Mouse (Mus musculus) embryo, embryonic 11 days (tissue): ENCODE data around the gene 2310039H08Rik.

Source experiments
- DNase-seq: peaks from one replicate; pipeline ENCODE4 v3.0.0-alpha.2; 2015

The 2310039H08Rik gene

DNA sequence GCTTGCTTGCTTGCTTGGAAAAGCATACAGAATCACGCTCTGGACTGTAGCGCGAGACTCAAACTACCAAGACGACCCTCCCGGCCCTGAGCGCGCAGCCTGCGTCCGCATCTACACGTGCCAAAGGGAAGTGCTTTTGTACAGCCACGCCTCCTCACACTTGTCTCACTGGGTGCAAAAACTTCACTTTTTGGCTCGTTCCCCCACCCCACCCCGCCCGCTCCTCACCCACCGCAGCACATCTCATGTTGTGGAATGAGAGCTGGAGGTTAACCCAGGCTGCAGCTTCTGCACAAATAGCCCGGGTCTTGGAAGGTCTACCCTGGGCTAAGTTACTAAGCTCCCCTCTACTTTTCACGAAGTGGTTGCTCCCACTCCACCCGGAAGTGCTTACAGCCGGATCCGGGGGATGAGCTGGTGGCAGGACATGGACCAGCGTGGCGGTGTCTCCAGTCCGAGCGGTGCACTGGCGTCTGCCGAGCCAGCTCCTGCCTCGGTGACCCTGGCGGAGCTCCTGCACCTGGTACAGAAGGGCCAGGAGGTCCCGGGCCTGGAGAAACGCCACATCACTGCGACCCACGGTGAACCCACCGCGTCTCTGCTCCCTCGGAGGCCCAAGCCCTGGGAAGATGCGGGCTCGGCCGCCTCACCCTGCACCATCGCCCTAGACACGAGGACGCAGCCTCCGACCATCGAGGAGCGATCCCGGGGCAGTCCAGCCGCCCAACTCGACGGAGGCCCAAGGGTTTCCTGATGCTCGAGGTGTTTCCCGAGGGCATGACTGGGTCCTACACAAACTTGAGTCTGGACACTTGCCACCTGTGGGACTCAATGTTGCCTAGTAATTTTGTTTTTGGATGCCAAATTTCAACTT is at the start of gene 2310039H08Rik:
Gene 2310039H08Rik (plus strand): TSS at position 232 of the 874 bp plus-strand sequence.
- DNase-seq = peak; percentile 93

DNA sequence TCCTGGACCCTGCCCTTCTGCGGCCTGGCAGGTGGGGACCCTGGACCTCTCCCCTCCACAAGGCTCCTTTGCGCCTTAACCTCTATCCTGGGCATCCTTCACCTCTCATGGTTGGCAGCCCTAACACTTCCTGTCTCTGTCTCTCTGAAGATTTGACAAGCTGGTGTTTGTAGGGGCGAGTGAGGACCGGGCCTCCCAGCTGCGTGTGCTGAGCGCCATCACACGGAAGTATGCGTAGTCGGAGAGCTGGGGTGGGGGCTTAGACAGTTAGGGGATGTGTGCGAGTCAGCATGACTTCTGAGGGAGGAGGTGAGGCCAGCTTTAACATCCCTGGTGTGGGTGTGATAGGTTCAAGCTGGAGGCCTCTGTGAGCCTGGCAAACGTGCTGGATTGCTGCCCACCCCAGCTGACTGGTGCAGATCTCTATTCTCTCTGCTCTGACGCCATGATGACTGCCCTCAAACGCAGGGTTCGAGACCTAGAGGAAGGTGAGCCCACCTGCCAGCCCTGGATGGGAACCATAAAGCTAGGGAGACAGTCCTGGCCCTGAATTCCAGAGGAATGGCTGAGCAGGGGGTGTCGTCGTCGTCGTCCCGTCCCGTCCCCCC is 47.9 kb upstream of the 2310039H08Rik start:
- no peak for DNase-seq

DNA sequence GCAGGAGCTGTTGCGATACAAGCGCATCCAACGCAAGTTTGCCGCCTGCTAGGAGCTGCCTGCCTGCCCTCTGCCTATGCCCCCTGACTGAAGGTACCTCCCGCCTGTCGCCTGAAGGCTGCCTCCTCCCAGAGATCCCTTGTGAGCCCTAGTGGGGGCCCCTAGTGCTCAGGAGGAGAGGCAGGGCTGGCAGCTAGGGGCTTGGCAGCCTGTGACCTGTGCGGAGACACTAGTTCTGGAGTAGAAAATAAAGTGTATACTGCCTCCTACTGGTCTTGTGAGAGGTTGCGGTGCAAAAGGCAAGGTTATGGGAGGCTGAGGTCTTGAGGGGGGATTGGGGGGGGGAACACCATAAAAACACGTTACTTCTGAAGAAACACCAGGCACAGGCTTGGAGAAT is 47.2 kb upstream of the 2310039H08Rik start:
- DNase-seq = peak; percentile 62

DNA sequence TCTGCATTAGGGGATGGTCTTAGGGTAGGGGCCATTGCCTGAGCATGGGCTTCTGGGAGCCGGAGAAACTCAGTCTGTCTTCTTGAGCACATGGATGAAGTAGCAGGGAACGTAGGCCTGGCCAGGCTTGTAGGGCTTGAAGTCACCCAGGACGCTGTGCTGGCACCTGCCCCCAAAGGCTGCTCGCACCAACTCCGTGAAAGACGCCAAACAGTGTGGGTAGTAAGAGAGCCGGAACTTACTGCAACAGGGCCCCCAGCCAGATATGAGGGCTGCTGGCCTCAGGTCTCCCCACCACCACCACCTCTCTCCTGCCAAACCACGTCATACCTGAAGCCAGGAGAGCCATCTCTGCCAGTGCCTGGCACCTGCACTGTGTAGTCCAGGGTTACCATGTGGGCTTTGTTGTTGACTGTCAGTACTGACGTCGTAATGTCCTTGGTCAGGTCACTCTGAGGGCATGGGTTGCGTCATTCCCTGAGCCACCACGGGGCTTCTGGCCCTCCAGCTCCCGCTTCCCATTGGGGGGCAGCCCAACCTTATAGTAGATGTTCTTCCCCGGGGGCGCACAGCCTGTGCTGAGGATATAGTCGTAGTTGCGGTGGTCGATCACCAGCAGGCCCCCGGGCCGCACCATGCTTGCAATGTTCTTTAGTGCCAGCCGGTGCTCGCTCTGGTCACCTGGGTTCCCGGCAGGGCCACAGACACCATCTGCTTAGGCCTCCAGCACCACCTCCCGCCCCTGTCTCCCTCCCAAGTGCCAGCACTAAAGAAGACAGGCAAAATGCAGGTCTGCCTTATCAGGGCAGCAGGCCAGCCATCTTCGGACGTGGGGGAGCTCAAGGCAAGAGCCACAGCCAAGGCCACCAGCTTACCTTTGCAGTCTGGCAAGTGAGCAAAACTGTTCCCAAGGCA is 46.4 kb upstream of the 2310039H08Rik start:
- DNase-seq = no peak

DNA sequence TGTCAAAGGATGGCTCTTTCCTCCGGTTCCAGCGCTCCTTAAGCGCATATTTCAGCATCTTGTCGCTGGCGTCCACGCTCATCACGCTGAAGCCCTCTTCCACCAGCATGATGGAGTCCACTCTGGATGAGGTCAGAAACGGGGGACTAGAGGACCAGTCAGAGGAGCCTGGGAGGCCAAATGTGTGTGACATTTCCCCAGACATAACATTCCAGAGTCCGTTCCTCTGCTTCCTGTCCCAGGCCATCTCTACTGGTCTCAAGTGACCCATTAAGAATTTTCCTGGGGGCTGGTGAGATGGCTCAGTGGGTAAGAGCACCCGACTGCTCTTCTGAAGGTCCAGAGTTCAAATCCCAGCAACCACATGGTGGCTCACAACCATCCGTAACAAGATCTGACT is 45.2 kb upstream of the 2310039H08Rik start:
- DNase-seq = no peak

DNA sequence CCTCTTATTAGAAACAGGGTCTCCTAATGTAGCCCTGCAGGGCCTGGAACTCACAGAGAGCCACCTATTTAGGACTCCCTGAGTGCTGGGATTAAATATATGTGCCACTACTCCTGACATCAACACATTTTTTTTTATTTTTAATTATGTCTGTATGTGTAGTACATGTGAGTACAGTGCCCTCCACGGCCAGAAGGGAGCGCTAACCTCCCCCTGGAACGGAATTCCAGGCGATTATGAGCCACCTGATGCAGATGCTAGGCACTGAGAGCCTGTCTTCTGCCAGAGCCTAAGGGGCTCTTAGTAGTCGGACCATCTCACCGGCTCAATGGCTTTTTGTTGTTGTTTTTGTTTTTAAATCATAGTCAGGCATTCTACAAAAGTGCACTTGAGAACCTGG is 44.4 kb upstream of the 2310039H08Rik start:
- DNase-seq = peak; percentile 30

DNA sequence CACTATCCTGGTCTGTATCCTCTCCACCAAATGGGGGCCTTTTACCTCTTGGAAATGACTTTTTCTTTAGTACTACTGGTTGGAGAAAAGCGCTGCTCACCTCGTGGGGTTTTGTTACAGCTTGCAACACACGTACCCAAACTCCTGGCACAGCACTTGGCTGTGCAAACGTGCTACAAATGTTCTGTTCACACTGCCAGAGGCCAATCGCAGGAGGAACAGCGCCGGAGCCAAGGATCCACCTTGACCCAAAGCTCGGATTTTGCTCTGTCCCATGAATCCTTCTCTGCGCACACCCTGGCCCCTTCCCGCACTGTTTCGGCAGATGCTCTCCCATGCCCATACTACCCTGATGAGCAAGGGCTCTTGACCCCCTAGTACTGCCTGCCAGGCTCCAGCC is 43.9 kb upstream of the 2310039H08Rik start:
- no peak for DNase-seq

DNA sequence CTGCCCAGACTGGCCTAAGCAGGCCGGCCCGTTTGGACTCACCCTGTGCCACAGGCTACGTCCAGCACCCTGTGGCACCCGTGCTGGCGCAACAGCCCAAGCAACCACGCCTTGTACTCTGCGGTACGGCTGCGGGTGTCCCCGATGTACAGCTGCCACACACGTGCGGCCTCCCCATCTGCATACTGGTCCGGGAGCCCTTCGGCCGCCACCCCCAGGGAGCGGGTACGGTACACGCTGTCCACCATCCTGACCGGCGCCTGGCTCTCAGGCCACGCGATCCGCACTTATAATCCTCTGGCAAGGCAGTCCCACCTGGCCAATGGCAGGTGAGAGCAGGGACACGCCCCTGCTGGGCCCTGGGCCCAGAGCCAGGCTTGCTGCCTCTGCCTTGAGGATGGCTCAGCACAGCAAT is 43.5 kb upstream of the 2310039H08Rik start, which contains the start of gene Gnmt:
Gene Gnmt (minus strand): TSS at position 265 of the 415 bp plus-strand sequence.
- DNase-seq = no peak

DNA sequence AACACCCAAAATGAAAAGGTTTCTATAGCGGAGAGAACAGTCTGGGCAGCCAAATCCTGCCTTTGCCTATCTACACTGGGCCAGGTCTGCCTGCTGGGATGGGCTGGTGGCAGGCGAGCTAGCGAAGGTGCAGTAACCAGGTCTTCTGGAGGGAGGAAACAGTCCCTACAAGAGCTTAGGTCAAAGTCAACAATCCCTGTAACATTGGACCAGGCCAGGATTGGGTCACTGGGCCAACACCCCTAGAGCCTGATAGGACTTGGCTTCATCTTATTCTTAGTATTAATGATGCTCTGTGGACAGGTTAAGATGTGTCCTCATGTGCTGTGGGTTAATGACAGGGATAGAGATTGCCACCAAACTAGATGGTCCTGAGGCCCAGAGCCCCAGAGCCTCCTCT is 38.4 kb upstream of the 2310039H08Rik start:
- no peak for DNase-seq

DNA sequence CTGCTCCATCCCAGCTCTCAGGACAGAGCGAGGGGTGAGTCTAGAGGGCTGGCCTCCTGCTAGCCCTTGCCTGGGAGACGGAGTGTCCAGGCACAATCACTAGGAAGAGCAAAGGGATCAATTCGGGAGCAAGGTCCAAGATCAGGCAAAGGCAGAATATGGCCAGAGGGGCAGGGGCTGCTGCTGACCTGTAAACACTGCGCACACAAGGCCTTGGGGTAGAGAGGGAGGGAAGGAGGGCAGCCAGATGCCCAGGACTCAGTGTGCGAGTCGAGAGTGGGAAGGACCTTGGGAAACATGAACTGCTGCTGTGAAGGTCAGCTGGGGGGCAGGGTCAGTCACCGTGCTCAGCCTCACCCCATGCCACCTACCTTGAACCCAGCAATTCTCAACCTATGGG is 37.1 kb upstream of the 2310039H08Rik start:
- DNase-seq = no peak

DNA sequence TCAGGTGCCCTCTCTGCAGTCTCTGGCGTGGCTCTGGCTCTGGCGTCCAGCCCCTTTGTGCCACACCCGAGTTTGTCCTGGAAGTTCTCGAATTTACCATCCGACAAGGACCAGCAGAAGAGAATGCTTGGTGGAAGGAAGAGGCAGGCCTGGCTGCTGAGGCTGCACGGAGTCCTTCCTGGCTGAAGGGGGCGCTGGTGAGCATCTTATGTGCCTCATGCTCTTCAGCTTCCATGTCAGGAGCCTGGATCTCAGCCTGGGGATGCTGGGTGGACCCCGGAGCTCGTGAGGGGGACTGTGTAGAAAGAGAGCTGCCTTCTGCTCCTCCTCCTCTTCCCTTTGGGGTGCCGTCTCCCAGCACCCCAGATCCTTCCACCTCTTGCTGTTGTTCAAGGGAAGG is 36.3 kb upstream of the 2310039H08Rik start:
- DNase-seq = peak; percentile 51

DNA sequence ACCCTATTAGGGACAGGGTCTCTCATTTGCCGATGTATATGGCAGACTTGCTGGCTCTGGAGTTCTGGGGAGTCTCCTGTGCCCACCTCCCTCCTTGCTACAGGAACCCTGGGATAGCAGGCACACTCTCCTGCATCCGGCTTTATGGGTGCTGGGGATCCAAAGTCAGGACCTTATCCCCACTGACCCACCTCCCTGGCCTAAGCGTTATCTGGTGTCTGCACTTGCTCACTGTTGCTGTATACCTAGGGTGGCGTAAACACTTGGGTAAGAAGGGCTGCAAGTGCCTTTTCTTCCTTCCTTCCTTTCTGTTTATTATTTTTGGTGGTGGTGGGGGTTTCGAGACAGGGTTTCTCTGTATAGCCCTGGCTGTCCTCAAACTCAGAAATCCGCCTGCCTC is 31.1 kb upstream of the 2310039H08Rik start:
- DNase-seq = no peak

DNA sequence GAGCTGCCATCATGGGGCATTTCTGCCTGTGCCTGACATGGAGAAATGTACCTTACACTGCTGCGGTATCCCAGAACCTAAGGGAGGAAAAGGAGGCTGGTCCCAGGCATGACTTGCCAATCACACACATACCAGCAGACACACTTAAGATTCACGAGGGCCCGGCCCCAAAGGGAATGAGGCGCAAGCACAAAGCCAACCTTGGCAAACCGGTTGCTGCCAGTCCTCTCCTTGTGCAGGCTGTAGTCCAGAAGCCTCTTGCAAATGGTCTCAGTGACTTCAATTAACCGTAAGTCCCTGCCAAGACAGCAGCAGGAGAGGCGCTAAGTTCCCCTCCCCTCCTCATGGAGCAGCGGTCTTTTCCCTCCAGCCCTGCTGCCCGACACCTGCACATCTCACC is 29.4 kb upstream of the 2310039H08Rik start:
- DNase-seq = no peak

DNA sequence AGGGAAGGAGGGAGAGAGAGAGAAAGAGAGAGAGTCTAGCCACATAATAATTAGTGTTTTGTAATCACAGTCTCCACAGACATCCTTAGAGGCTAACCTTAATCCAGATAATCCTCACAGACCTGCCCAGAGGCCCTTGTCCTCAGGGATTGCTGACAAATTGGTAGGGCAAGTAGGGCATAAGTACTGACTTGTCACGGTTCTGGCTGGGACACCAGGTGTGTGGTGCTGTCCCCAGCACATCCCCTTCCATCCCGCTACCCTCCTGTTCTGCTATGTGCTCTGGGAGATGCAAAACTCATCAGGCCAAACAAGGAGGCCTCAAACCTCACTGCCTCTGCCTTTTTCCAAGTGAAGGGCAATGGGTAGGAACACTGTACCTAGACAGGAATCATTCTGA is 26.9 kb upstream of the 2310039H08Rik start:
- DNase-seq = no peak

DNA sequence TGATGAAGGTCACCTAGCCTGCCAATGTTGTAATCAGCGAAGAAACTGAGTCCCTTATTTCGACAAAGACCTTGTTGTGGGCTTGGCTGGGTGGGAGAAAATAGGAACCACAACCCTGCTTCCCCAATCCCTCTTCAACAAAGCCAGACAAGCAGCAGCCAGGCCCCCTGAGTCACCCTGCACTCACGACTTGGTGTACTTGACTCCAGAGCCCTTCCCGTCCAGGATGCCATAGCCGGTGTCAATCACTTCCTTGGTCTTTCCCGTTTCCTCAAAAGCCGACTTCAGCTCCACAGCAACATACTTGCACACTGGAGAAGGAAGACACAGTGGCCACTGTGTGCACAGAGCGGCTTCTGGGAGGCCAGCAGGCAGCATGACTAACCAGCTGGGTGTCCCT is 25.2 kb upstream of the 2310039H08Rik start:
- DNase-seq = no peak

DNA sequence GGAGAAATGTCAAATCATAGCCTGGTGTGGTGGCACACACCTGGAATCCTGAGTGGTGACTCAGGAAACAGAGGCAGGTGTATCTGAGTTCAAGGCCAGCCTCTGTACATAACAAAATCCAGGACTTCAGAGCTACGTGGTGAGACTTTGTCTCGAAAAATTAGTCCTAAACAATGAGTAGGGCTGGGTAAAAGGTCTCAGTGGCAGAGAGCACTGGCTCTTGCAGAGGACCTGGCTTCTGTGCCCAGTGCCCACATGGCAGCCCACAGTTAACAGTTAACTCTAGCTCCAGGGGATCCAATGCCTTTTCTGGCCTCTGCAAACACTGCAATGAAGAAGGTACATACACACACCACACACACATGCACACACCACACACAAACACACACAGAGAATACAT is 24.6 kb upstream of the 2310039H08Rik start:
- DNase-seq = no peak

DNA sequence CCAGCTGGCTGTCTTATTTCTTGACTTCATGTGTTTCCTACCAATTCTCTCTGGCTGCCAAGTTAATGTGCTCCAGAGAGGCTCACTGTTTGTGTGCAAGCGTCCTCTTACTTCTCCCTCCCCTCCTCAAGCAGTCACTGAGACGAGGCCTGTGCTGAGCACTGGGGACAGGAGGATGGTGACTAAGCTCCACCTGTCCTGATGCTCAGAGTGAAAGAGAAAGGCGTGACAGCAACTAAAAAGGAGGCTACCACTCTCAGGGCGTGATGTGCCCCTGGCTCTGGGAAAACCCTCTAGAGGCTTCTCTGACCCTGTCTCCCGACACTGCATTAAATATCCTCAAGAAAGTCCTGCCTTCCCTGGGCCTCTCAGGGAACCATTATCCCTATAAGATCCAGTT is 23.2 kb upstream of the 2310039H08Rik start:
- no peak for DNase-seq

DNA sequence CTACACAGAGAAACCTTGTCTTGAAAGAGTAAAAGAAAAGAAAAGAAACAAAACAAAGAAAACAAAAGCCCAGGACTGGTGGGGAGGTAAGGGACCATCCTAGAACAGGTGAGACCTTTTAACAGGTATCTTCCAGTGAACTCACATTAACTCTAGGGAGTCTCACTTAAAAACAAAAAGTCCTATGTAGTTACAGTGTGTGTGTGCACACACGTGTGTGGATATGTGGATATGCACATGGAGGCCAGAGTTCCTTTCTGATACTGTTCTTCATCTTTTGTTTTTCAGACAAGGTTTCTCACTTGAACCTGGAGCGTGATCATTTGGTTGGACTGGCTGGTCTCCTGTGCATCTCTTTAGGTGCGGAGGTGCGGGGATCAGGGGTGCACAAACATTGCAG is 21.9 kb upstream of the 2310039H08Rik start:
- DNase-seq = no peak

DNA sequence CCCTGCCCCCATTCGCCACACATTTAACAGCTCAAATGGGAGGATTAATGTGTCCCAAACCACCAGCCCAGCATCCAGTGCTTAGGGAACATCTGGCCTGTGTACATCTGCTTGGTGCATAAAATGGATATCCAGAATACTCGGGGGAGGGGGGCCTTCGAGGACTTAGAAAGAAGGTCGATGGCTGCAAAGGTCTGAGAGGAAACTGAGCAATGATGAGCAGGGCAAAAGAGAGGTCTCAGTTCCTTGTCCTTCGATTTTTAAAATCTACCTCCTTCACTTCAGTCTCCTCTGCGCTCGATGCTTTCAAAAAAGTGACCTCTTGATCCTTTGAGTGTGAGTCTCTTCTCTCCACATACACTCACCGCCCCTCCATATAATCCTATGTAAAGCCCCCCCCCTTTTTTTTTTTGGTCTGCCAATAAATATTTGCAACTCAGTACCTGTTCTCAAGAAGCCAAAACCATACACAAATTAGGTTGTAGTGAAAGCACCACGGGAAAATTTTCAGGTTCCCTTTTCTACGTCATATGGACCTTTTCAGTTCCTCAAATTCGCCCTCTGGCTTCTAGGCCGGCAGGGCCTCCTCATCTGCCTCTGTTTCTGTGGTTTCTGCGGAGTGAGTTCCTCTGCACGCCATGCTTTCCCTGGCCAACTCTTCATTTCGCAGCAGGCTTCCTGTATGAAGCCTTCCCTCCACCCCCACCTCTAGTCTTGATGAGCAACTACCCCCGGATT is 21.2 kb upstream of the 2310039H08Rik start:
- peak; percentile 29 for DNase-seq

DNA sequence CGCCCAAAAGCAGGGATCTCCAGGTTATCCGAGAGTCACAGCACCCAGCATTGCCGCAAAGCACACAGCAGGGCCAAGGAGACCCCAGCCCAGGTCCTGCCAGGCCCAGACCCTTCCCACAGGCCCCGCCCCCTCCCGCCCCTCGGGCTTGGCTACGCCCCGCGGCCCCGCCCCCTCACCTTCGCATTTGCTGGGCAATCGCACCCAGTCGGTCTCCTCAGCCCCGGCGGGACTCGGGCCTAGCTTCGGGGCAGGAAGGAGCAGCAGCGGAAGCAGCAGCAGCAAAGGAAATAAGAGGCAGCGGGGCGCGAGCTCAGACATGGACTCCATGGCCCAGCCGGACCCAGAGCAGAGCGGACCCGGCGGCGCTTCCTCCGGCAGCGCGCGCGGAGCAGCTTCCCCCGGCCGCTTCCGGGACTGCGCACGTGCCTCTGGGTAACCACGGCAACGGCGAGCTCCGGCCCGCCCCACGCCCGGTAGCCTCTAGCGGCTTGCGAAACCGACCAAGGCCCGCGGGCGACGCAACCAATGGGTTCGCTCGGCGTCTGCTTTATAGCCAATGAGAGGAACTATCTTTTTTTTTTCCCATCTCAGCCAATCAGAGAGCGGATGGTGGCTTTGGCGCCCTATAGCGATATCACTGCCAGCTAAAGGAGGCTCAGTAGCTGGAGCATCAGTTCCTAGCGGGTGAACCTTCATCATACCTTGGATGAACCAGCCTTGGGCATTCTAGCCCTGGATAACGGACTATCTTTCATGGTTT is 20.5 kb upstream of the 2310039H08Rik start, which contains the start of gene Cnpy3:
Gene Cnpy3 (minus strand): TSS at position 421 of the 763 bp plus-strand sequence.
- peak; percentile 100 for DNase-seq

DNA sequence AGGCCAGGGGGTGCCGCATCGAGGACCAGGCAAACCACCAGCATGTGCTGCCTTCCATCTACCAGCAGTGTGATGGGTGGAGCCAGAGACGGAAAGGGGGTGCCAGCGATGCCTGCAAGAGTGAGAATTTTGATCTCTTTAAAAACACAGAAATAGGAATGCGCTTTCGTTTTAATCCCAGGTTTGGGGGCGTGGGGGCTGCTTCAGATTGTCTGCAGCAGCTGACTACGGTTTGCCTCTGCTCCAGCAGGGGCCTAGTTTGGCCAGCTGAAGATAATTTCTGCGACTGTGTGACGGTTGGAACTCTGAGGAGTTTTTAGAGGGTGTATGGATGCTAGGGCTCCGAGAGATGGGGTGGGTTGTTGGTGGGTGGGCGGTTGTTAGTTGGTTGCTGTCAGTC is 13.7 kb upstream of the 2310039H08Rik start:
- DNase-seq = no peak

DNA sequence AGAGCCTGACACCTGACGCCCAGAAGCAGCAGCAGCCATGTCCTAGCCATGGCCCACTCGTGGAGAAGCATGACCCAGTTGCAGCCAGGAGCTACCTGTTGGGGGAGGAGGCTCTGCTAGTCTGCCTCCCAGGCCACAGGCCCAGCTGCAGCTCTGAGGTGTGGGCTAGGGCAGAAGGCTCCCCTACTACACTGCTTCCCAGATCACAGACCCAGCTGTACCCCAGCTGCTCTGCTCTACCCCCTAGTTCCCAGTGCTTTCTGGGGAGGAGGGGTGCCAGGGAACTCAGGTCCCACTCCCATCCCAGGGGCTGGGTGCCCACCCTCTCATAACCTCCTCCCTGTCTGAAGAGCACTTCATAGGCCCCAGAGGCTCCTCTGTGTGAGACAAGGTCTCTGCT is 8.9 kb upstream of the 2310039H08Rik start, which contains the start of gene Ptcra:
Gene Ptcra (minus strand): TSS at position 169 of the 400 bp plus-strand sequence.
- no peak for DNase-seq
